Mouse (Mus musculus) layer of hippocampus, adult 11-12 months (tissue): Measurements from ENCODE around the gene Crbn.
A peak's percentile ranks its signal among the peaks of the same experiment; 100 is the strongest.

Experiments
- DNase-seq: peaks from one replicate; pipeline ENCODE4 v3.0.0; 2022; ENCODE audit warnings: low spot score

Crbn gene

GRCm38 (mm10) chr6:106799333-106800226 is at the start of gene Crbn:
Gene Crbn, minus strand, starts transcription at chr6:106800077.
- peak; percentile 91 for DNase-seq

DNA sequence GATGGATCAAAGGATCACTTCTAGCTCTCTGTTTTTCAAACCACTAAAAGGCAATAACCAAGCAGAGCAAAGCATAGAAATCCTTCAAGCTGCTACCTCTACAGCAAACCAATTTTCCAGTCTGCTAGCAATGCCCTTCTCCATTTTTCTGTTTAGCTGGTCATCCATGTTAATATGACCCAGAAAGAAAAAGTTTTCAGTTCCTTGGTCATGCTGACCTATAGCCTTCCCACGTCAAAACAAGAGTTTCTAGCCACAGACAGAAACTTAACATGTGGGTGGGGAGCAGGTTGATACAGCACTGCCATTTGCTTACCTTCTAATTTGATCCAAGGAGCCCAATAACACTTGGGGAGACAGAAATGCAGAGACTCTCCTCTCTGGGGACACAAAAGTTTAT is 40.3 kb upstream of the Crbn start:
- DNase-seq = no peak

DNA sequence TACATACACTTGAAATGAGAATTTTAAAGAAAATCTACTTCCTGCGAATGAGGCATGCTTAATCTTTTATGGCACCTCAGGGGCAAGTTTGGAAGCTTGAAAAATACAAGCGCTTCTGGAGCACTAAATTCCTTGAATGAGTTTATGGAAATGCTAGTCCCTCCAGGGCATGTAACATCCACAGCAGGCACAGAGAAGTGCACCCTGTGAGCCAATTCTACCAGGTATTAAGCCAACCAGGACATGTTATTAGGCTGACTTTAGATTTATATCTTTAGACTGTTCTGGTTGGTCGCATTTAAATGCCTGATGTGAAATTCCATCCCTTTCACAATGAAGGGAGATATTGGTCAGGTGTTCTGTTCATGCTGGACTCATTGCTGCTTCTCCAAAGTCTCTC is 38.2 kb upstream of the Crbn start:
- no peak for DNase-seq

DNA sequence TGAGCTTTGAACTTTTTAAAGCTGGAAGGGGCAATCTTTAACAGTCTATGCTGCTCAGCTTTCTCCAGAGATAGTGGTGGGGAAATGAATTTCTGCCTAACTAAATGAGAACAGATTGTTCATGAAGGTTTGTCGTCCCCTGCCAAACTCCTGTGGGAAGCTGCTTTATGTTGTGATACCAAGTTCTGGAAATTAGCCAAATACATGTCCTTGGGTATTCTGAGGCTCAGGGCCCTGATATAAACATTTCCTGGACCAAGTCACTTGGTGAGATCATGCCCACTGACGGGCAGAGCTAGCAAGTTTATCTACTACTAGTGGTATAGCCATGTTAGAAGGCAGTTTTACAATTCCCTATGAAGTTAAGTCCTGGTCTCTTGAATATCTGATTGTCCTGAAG is 35.4 kb upstream of the Crbn start:
- no peak for DNase-seq

DNA sequence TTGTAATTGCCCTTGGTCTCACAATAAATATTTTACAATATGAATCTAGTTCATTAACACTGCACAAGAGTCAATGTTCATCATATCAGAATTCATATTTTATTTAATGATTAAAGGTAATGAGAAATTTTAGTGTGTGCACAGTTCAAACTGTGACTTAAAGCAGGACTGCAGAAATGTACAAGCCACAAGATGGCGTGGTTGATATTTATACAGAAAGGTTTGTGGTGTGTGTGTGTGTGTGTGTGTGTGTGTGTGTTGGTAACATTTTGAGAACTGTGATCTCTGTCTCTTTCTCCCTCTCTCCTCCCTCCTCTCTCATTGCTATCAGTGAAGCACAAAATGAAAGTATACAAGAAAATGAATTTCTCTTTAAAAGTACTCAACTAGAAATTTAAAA is 22.5 kb upstream of the Crbn start:
- peak; percentile 70 for DNase-seq

GRCm38 (mm10) chr6:106820566-106820965 is 20.7 kb upstream of the Crbn start:
- DNase-seq = no peak

- DNase-seq = no peak
These were observed 20.0 kb upstream of the Crbn start for GRCm38 (mm10) chr6:106819906-106820305.

DNA sequence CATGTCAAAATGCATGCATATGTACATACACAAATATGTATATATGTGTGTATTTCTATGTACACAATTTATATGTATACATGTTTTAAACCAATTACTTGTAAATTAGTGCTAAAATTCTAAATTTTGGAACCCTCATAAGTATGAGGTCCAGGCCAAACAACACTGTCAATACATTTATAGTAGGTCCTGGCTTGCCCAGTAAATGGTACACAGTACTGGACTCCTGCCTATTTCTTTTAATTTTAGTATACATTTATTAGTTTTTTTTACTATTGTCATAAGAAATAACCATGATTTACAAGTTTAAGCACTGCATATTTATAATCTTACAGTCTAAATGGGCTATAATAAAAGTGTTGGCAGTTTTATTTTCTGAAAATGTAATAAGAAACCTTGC is 19.4 kb upstream of the Crbn start:
- DNase-seq = no peak

- no peak for DNase-seq
These were observed 10.8 kb upstream of the Crbn start for GRCm38 (mm10) chr6:106810686-106811085.

- no peak for DNase-seq
These were observed 9.3 kb upstream of the Crbn start for GRCm38 (mm10) chr6:106809161-106809560.

DNA sequence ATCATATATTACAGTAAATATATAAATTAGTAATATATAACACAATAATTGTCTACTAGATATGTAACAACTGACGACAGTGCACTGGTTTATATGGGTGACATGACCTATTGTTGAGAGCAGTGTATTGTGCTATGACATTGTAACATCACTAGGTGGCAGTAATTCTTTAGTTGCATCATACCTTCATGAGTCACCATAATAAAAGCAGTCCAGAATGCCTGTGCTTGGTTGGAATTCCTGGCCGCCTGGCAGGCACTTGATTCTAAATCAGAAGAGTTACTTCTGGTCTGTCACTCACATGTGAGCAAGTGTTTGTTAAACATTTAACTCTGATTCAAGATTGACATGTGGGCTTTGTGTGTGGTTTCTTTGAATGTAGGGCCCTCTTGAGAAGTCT is 5.0 kb upstream of the Crbn start:
- peak; percentile 41 for DNase-seq

DNA sequence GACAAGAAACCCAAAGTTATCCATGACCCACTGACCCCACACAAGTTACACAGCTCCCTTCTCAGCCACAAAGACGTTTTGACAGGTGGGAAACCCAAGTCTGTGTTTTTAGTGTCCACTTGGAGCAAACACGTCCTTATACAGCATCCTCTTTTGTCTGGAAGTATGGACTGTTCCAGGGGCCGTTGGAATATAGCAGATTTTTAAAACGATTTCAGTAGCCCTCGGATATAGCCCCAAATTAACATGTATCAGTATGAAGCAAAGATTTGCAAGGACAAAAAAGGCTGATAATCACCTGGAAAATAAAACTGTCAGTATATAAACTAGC is 315 bp upstream of the Crbn start:
- DNase-seq = no peak

DNA sequence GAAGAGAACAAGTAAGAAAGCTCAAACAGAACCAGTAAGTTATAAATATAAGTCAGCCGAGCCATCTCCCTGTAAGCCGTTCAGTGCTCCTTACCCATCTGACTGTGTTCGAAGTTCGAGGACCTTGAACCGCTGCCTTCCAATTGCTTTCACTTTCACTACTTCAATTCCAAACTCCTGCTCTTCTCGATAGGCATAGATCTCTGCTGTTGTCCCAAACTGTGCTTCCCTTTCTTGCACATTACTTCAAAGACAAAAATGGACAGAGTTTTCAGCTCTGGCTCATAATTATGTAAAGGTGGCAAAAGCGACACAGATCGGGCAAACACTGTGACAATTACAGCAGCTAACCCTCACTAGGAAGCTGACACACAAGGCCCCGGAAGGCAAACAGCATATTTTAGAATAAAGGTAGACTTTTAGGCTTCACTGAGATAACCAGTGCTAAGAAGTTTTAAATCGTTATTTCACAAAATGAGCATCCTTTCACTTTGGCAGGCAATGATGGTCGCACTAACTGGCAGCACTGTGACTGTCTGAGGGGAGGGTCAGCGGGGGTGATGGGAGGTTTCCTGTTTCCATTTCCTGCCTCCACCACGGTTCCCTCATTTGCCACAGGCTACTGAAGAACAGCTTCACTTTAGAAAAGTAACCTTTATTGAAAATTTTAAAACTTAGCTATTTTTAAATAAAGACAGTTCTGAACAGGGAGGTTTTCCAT is 5.6 kb downstream of the Crbn start:
- no peak for DNase-seq

DNA sequence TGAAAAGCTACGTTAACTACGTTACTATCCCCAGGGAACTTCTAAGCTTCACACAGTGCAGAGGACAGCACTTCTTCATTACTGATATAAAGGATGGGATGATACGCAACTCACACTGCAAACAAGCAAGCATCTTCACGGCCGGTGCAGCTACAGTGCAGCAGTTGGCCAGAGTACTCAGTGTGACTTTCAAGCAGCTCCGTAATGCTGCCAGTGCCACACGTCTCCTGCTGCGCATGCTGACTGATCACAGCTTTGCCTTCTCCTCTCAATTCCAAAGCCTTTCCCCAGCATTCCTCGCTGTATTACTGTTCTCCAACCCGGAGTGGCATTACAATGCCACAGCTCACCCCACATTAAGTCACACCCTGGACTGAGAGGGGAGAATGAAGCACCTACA is 6.3 kb downstream of the Crbn start:
- no peak for DNase-seq

- DNase-seq = no peak
These were observed 6.8 kb downstream of the Crbn start for GRCm38 (mm10) chr6:106793088-106793487.

DNA sequence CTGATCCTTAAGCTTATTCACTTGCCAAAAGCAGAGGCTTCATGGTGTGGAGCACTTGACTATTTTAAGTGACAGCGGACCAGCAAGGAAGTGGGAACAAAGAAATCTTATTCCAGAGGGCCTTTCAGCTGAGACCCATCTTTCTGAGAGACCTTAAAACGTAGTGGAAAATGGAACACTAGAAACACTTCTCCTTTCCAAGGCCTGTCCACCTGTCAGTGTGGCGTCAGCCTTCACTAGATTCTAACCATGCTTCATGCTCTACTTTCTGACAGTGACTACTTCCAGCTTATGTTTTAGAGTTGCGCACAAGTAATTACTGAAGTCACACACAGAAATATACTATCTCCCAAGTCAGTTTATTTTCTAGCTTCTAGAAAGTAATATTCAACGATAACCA is 7.4 kb downstream of the Crbn start:
- DNase-seq = no peak

DNA sequence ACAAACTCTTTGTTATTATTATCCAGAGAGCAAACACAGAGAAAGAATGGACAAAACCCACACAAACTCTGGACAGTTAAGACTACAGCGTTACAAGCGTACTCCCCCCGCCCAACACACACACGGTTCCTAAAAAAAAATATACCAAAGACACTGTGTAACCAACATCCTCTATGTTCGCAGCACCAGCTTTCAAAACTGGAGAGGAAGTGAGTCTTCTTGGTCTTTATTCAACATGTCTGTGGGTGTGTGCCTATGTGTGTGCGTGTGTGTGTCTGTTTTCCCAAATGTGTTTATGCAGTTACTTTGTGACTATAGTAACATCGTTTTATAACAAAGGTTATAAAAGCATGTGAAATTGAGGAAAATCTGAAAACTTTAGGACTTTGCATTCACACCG is 8.4 kb downstream of the Crbn start:
- DNase-seq = no peak

DNA sequence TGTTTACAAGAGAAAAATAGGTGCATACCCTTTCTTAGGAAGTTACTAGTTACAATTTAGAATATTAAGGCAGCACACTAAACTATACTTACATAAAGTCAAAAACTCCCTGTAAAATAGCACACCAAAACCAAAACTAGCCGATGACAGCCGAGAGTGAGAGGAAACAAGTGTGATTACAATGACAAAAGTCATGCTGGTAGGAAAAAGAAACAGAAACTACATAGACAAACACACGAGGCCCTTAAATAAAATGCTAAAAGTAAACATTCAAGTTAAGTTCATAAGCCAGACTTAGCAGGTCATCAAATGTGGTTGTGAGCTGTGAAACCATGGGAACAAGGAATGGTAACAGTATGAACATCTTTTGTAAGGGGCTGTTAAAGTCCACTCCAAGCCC is 12.7 kb downstream of the Crbn start:
- no peak for DNase-seq

GRCm38 (mm10) chr6:106770046-106770445 is 29.8 kb downstream of the Crbn start:
- DNase-seq = no peak

- DNase-seq = no peak
These were observed 30.5 kb downstream of the Crbn start for GRCm38 (mm10) chr6:106769290-106769866.

DNA sequence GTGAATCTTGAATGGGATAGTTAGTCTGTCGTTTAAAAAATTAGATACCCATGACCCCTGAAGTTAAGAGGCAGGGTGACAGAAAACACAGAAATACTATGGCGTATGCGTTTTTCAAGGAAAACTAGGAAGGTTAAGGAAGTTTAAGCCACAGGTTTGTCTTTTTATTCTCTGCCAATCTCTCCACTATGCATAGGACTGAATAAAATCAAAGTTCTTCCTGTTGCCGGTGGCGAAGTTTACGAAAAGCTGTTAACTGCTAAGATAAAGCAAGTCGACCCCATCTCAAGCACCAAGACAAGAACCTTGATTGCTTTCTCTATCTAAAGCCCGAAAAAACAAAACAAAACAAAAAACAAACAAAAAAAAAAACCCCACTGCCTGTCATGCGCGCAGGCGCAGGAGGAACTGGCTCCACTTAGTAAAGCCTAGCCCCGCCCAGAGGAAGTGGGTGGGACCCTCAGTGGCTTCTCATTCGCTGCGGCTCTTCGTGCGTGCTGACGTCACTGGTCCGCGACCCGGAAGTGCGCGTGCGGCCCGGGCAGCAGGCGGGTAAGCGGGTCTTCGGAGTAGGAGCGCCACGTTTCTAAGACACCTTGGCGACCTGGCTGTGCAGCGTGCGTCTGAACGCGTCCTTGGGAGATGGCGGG is 31.1 kb downstream of the Crbn start, which contains the start of gene Trnt1:
Gene Trnt1, plus strand, starts transcription at position 481 of the 650 bp plus-strand sequence.
- DNase-seq = peak; percentile 98

GRCm38 (mm10) chr6:106766774-106767173 is 33.1 kb downstream of the Crbn start:
- no peak for DNase-seq

DNA sequence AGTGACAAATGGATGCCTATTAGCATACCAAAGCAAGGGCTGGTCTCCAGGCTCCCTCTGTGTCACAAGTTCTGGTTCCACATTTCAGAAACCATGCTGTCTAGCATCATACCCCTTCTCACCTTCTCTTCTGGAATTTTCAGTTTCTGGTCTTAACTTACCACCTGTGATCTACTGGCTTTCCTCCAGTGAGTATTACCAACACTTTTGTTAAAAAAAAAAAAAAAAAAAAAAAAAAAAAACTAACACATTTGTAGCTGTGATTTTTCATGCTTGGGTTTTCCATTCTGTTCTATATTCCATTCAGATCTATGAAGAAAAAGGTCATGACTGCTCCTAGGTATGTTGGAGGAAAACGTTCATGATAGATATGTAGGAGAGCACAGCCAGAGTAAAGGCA is 34.0 kb downstream of the Crbn start:
- DNase-seq = no peak
